Mouse (Mus musculus): ENCODE measurements around the gene Dclk3. TPM values are rescaled to one million over a fixed set of nuclear protein-coding genes. Genes with fewer than 3 reads are reported as not detected.

Gene Dclk3
- total and polyA plus RNA-seq, 2 experiments from 2014 or later: 7.4 to 10.7 TPM

- no peak overlapping the region for H3K4me2 ChIP-seq (ENCODE audit: low read depth, low read length, poor library complexity, severe bottlenecking)
- no peak for TF ChIP-seq CTCF (IDR thresholded peaks at IDR 0.05)
- 94% methylated on average over 11 of the region's 11 CpGs for WGBS
- H3K9ac ChIP-seq (replicated peaks; ENCODE audit: low read length, poor library complexity, severe bottlenecking): no peak overlapping the region
- no peaks in the 10 kb centered on the region for H3K36me3 ChIP-seq (ENCODE audit: insufficient read depth, low read length)
- H3K4me1 ChIP-seq (ENCODE audit: insufficient read depth, low read length): no peaks in the 10 kb centered on the region
- no peak overlapping the region for H3K4me3 ChIP-seq (ENCODE audit: low read depth, low read length)
- DNase-seq (ENCODE audit: low spot score) (no peak), ATAC-seq (ENCODE audit: low FRiP score) (no peak)
- no peak overlapping the region for H3K27ac ChIP-seq (ENCODE audit: low read depth, low read length)
- no peaks in the 10 kb centered on the region for H3K27me3 ChIP-seq (ENCODE audit: insufficient read depth, low read length)
- H3K9me3 ChIP-seq (ENCODE audit: low read length): 0 out of 2 replicates have a peak, but pooled peaks cover 4% of the 10 kb centered on the region
These were observed 84.2 kb downstream of the Dclk3 start for GRCm38 (mm10) chr9:111523111-111523510.

GRCm38 (mm10) chr9:111523871-111524270 lies 85.0 kb downstream of the Dclk3 start:
- H3K27ac ChIP-seq (ENCODE audit: low read depth, low read length): no peak overlapping the region
- 0 out of 2 replicates have a peak, but pooled peaks cover 4% of the 10 kb centered on the region for H3K9me3 ChIP-seq (ENCODE audit: low read length)
- no peaks in the 10 kb centered on the region for H3K4me1 ChIP-seq (ENCODE audit: insufficient read depth, low read length)
- no peaks in the 10 kb centered on the region for H3K36me3 ChIP-seq (ENCODE audit: insufficient read depth, low read length)
- no peak overlapping the region for H3K4me3 ChIP-seq (ENCODE audit: low read depth, low read length)
- ATAC-seq (ENCODE audit: low FRiP score) (no peak), DNase-seq (ENCODE audit: low spot score) (no peak)
- H3K27me3 ChIP-seq (ENCODE audit: insufficient read depth, low read length): no peaks in the 10 kb centered on the region
- no peak overlapping the region for H3K9ac ChIP-seq (replicated peaks; ENCODE audit: low read length, poor library complexity, severe bottlenecking)
- WGBS: 99% methylated on average over 3 of the region's 3 CpGs
- H3K4me2 ChIP-seq (ENCODE audit: low read depth, low read length, poor library complexity, severe bottlenecking): no peak overlapping the region
- no peak for TF ChIP-seq CTCF (IDR thresholded peaks at IDR 0.05)

GRCm38 (mm10) chr9:111534744-111535423 lies 96.0 kb downstream of the Dclk3 start:
- 78% methylated on average over 7 of the region's 7 CpGs for WGBS
- TF ChIP-seq CTCF (IDR thresholded peaks at IDR 0.05): no peak
- no peak overlapping the region for H3K4me3 ChIP-seq (ENCODE audit: low read depth, low read length)

DNA sequence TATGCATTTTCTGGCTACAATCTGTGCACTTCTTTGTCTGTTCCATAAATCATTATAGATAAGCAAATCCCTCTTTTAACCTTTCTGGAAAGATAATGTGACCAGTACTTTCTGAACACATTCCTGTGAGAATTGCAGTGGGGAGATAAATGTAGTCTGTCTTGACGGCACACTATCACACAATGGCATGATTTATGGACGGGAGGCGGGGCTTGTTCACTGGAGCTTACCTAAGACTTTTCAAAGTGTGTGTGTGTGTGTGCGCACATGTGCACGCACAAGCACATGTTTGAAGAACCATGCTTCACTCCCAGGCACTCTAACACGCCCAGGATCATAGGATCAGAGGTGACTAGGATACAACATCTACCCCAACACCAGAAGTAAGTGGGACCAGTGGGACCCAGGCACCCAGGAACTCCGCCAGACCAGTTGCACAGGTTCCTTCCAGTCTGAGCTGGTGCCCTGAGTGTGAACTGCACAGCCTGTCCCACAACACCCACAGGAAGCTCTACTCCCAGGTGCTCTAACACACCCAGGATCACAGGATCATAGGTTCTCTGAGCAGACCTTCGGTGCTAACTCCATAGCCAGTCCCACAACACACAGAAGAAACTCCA lies 96.7 kb downstream of the Dclk3 start:
- Histone ChIP-seq H3K36me3 (ENCODE audit: insufficient read depth, low read length) (no peaks in the 10 kb centered on the region), H3K27me3 (ENCODE audit: insufficient read depth, low read length) (no peaks in the 10 kb centered on the region), H3K27ac (ENCODE audit: low read depth, low read length) (no peak overlapping the region), H3K9me3 (ENCODE audit: low read length) (no peaks in the 10 kb centered on the region), H3K4me1 (ENCODE audit: insufficient read depth, low read length) (no peaks in the 10 kb centered on the region), H3K4me3 (ENCODE audit: low read depth, low read length) (no peak overlapping the region), H3K4me2 (ENCODE audit: low read depth, low read length, poor library complexity, severe bottlenecking) (no peak overlapping the region), H3K9ac (replicated peaks; ENCODE audit: low read length, poor library complexity, severe bottlenecking) (no peak overlapping the region)
- no peak for TF ChIP-seq CTCF (IDR thresholded peaks at IDR 0.05)
- DNase-seq (ENCODE audit: low spot score) (no peak), ATAC-seq (ENCODE audit: low FRiP score) (no peak)
- WGBS: 85% methylated on average over 8 of the region's 8 CpGs

More at GRCm38 (mm10) chr9:111534744-111535423, 96.0 kb downstream of the Dclk3 start:
- Histone ChIP-seq H3K27me3 (ENCODE audit: insufficient read depth, low read length) (no peaks in the 10 kb centered on the region), H3K9ac (replicated peaks; ENCODE audit: low read length, poor library complexity, severe bottlenecking) (no peak overlapping the region), H3K4me2 (ENCODE audit: low read depth, low read length, poor library complexity, severe bottlenecking) (no peak overlapping the region), H3K36me3 (ENCODE audit: insufficient read depth, low read length) (no peaks in the 10 kb centered on the region), H3K9me3 (ENCODE audit: low read length) (no peaks in the 10 kb centered on the region), H3K4me1 (ENCODE audit: insufficient read depth, low read length) (no peaks in the 10 kb centered on the region), H3K27ac (ENCODE audit: low read depth, low read length) (no peak overlapping the region)
- DNase-seq (ENCODE audit: low spot score) (no peak), ATAC-seq (ENCODE audit: low FRiP score) (no peak)

Other genes starting within 250 kb of the Dclk3 start
- gene Mlh1, start 167.3 kb upstream of the Dclk3 start, total RNA-seq (2014; rRNA removed): 12.6 and 19.6 TPM in 2 replicates
- 20.4 and 20.6 TPM in 2 replicates for gene Mlh1, start 167.3 kb upstream of the Dclk3 start, polyA plus RNA-seq (2015; fragmentation: Nextera tagmentation; extraction: Ambion mirVana)
- 95.1 and 127 TPM in 2 replicates for gene Epm2aip1, start 167.2 kb upstream of the Dclk3 start, total RNA-seq (2014; rRNA removed)
- 41.1 and 46.6 TPM in 2 replicates for gene Epm2aip1, start 167.2 kb upstream of the Dclk3 start, polyA plus RNA-seq (2015; fragmentation: Nextera tagmentation; extraction: Ambion mirVana)
- gene Trank1, start 127.3 kb upstream of the Dclk3 start, total RNA-seq (2014; rRNA removed): 55.7 and 103 TPM in 2 replicates
- 17.6 and 21.9 TPM in 2 replicates for gene Trank1, start 127.3 kb upstream of the Dclk3 start, polyA plus RNA-seq (2015; fragmentation: Nextera tagmentation; extraction: Ambion mirVana)

All from midbrain, postnatal 0 days (tissue).